Mouse (Mus musculus) gonadal fat pad, adult 2 months (tissue): Measurements from ENCODE around the gene Irf2bpl. TPM values are rescaled to one million over a fixed set of nuclear protein-coding genes. Genes with fewer than 3 reads are reported as not detected.

Source experiments
- polyA plus RNA-seq: library from polyadenylated mRNA; depleted of rRNA; stranded (reverse); fragments of >200 nt; gene quantifications from 2 replicates; pipeline ENCODE4 v1.2.3, GENCODE M21; 2012; rRNA removed

Irf2bpl gene
- polyA plus RNA-seq, 1 experiment: 24.4 TPM

Other genes starting within 250 kb of the Irf2bpl start
- 3.8 and 5.0 TPM in 2 replicates for gene Vash1, start 206.1 kb downstream of the Irf2bpl start, polyA plus RNA-seq
- 8.2 and 9.1 TPM in 2 replicates for gene Angel1, start 158.3 kb downstream of the Irf2bpl start, polyA plus RNA-seq
- gene Lrrc74a, start 150.4 kb downstream of the Irf2bpl start, polyA plus RNA-seq: 0.34 and 0.52 TPM in 2 replicates
- 41.0 and 44.5 TPM in 2 replicates for gene Cipc, start 62.2 kb upstream of the Irf2bpl start, polyA plus RNA-seq
- not detected in 2 replicates for gene Zdhhc22, start 105.6 kb upstream of the Irf2bpl start, polyA plus RNA-seq
- gene Tmem63c, start 136.5 kb upstream of the Irf2bpl start, polyA plus RNA-seq: 0.10 and 0.11 TPM in 2 replicates
- gene Ngb, start 217.7 kb upstream of the Irf2bpl start, polyA plus RNA-seq: 1.6 and 1.7 TPM in 2 replicates